Mouse (Mus musculus): ENCODE measurements around the gene Pax9.

Pax9 gene

DNA sequence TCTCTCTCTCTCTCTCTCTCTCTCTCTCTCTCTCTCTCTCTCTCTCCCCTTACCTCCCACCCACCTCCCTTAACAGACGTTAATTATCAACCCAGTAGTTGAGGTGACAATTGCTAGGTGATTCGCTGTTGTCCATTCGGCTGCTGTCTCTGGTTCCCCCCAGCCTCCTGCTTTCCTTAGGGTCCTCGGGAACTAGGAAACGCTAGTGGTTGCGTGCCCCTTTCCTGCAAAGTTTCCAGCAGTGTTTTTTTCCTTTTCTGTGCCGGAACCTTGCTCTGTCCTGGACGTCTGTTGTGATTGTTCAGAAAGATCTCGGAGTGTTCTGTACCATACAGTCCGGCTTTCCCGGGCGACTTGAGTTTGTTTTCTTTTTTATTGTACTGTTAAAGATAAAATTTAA, 6.2 kb downstream of the Pax9 start:
- DNase-seq: no peak

DNA sequence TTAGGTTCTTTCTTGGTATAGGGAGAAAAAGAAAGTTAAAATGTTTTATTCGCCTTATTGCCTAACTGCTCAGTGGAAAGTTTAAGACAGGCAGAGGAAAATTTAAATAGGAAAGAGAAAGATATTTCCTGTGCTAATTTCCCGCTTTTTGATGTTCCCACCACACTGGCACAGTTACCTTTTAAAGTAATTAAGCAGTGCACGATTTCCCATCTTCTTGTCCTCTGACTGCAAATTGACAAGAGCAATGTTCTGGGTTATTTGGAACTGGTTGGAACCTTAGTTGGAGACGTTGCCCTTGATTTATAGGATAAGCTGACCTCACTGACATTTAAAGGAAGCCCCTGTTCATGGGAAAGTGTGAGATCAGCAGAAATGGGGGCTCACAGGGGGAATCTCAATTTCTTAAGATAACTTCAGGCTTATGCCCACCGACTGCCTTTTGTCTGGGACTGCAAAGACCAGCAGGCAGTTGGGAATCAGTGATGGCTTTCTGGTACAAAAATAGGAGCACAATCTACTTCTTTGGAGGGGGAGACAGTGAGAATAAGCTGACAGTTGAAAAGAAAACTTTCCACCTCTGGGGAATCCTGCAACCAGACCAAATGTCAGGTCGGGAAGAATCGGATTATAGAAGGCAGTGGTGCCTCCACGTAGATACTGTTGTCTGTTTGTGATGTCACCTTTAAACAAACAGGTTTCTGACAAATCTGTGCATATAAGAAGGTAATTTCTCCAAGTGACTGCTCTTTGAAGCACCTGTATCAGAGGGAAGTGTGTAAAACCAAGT, 6.8 kb downstream of the Pax9 start:
- DNase-seq: no peak

DNA sequence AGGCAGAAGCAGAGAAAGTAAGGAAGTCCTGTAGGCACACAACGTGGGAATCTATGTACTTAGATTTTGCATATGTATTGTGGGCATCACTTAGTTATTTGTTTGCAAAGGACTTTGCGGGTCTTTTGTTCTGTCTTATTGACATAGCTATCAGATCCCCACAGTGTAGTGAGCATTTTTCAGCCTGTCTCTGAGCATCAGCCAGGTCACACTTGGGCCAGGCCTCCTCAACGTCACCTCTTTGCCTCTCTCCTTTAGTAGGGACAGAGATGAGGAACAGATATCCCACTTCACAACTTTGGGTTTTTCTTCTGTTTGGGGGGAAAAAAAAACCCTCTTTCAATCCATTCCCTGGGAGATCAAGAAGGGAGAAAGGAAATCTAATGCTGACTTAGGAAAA, 7.8 kb downstream of the Pax9 start:
- DNase-seq: no peak

DNA sequence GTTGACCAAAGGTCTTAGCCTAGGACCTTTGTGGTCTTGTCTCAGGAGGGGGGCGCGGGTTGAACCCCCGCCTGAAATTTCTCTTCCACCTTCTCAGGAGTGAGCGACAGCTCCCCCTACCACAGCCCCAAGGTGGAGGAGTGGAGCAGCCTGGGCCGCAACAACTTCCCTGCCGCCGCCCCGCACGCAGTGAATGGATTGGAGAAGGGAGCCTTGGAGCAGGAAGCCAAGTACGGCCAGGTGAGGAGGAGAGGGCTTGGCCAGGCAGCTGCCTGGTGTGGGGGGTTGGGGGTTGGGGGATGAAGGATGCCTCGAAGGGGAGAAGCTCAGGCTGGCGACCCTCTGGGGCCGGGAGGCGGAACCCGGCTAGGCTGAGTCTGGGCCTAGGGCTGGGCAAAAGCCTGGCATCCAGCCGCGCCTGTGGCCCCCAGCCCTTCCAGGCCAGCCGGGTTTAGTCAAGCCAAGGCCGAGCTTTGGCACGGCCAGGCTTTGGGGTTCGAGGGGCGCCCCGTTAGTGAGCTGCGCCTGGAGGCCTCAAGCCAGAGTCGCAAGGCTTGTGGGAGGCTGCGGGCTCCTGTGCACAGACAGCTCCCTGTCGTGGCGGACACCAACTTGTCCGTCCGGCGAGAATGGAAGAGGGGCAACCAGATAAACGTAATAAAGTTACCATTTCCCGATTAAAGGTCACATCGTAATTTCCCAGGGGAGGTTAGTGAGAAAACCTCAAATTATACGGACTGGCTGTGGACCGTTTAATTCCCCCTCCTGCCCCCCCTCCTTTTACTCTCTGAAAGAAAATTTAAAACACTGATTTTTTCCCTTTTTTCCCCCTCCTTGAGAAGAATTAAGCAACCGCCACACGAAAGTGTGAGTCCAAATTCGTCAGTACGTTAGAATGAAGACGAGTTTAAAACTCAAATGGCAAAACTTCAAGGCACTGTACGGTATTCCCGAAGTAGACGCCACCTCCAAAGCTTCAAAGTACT, 8.6 kb downstream of the Pax9 start:
- no peak for DNase-seq

DNA sequence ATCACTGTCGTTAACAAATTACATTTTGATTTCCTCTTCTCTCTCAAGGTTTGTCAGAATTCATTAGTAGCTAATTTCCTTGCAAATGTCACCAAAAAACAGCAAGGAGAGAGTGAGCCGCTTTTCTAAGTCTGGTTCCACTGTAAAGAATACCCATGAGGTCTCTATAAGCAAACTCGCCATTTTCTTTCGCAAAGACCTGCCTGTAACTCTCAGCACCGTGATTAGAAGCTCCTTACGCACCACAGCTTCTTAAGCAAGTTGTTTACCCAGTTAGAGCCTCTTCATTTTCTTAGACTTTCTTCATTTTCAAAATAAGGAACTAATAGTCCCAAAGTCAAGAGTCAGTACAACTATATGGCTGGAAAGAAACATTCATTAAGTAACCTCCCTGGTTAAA, 9.4 kb downstream of the Pax9 start:
- DNase-seq: no peak

DNA sequence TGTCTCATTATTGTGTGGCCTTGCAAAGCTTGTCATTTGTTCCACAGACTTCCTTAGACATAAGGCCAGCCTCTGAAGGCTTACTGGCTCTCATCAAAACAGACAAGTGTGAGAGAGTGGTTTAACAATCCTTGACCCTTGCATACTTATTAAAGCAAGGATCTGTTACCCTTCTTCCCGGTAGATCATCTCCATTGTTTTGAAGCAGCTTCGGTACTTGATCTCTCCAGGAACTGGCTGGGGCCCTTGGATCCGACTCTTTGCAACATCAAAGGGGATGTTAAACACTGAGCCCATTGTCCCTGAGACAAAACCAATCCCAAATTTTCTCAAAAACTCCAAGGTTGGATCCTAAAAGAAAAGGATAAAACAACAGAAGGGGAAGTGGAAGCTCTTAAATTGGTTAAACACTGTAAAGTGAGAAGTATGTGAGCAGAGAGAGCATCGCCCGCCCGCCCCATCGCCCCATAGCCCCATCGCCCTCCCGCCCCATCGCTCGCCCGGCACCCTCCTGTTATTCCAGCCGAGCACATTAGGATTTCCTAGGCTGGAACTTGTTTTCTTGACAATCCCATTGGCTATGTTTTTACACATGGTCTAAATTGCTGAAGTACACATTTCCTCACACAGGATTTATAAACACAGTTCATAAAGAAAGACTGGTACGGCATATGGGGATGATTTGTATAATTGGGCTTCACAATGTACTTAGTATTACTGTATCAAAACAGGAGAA, 26.6 kb downstream of the Pax9 start:
- no peak for DNase-seq

DNA sequence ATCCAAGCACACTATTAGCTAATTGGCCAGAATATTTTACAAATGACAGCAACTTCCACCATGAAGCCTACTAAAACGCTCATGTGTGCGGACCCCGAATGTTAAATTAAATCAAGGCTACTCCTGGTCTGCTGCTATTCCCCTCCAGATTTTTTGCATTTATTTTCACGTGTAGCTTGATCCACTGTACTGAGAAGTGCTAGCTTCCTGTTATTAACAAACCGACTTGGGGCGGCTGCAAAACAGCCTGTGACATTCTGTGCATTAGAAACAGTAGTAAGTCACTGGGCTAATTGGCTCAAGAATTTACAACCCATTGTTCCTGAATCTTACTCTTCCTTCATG, 27.1 kb downstream of the Pax9 start:
- DNase-seq: no peak

DNA sequence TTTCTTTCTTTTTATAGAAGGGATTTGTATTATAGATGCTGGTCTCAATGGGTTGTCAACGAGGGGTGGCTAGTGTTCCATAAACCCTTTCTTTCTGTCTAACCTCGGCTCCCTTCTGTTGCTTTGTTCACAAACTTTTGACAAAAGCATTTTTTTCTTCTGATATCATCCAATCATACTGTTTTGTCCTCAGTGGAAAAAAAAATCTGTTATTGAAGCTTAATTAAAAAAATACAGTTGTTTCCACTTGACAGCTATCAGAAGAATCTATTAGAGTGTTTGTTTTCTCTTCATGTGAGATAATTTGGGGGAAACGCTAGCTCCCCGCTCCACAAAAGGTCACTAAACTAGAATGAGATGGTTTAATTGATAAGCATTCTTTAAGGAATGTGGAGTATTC, 36.1 kb downstream of the Pax9 start:
- DNase-seq: no peak

DNA sequence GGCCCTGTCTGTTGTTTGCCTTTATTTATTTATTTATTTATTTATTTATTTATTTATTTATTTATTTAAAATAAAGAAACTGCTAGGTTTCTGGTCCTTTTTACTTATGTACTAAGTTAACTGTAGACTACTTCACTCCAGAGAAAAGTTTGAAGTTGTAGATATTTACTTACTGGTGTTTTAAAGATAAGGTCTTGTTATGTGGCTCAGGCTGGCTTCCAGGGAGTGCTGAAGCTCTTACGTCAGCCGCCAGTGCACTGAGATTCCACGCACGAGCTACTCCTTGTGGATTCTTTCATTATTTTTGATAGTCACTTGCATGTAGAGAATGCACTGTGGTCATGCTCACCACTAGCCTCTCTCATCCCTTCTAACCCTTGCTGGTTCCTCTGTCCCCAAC, 45.5 kb downstream of the Pax9 start:
- DNase-seq: no peak
